Mouse (Mus musculus): ENCODE data around the gene Thap12.

Thap12 gene

GRCm38 (mm10) chr7:98756556-98756955, 53.7 kb downstream of the Thap12 start:
- no peak for DNase-seq (ENCODE audit: low spot score in 2 of 2)

GRCm38 (mm10) chr7:98760126-98760525, 57.2 kb downstream of the Thap12 start:
- no peak for DNase-seq (ENCODE audit: low spot score in 2 of 2)

GRCm38 (mm10) chr7:98763911-98764310, 61.0 kb downstream of the Thap12 start:
- DNase-seq (ENCODE audit: low spot score in 2 of 2): no peak

- no peak for DNase-seq (ENCODE audit: low spot score in 2 of 2)
Observed at GRCm38 (mm10) chr7:98767261-98767660, 64.4 kb downstream of the Thap12 start.

All from spleen, postnatal 10 days (tissue).